Mouse (Mus musculus): ENCODE results near the gene Smarcc1. TPM values are rescaled to one million over a fixed set of nuclear protein-coding genes. Genes with fewer than 3 reads are reported as not detected.
A peak's percentile ranks its signal among the peaks of the same experiment; 100 is the strongest.
"Not testable (repeated sequence)": the region's sequence is repeated elsewhere in the genome, so short reads cannot be mapped to it uniquely, and the experiment has no call there.

Smarcc1 gene
- 181 and 186 TPM in 2 replicates for polyA plus RNA-seq (2015; fragmentation: Nextera tagmentation; extraction: Ambion mirVana)

GRCm38 (mm10) chr9:110116977-110117778, at the start of gene Smarcc1:
Smarcc1 (plus strand) TSS chr9:110117708.
- Histone ChIP-seq H3K4me1 (peaks cover 21% of the 10 kb centered on the region), H3K27ac (peak within 1 kb of the TSS; percentile 96), H3K4me2 (peak within 1 kb of the TSS; percentile 86), H3K36me3 (ENCODE audit: poor library complexity, severe bottlenecking) (peaks cover 29% of the 10 kb centered on the region), H3K27me3 (no peaks in the 10 kb centered on the region), H3K4me3 (peak within 1 kb of the TSS; percentile 91), H3K9ac (peak within 1 kb of the TSS; percentile 91), H3K9me3 (replicated peaks) (no peaks in the 10 kb centered on the region)
- under 1% methylated on average over 74 of the region's 79 CpGs for WGBS
- peak; percentile 98 for ATAC-seq

- Histone ChIP-seq H3K4me1 (peaks cover 13% of the 10 kb centered on the region), H3K4me3 (no peak overlapping the region), H3K9ac (no peak overlapping the region), H3K27me3 (no peaks in the 10 kb centered on the region), H3K27ac (no peak overlapping the region), H3K9me3 (replicated peaks) (no peaks in the 10 kb centered on the region), H3K36me3 (ENCODE audit: poor library complexity, severe bottlenecking) (peaks cover 77% of the 10 kb centered on the region), H3K4me2 (no peak overlapping the region)
- WGBS: 91% methylated on average over 6 of the region's 6 CpGs
- no peak for ATAC-seq
Observed at GRCm38 (mm10) chr9:110068745-110069144, 48.8 kb upstream of the Smarcc1 start.

DNA sequence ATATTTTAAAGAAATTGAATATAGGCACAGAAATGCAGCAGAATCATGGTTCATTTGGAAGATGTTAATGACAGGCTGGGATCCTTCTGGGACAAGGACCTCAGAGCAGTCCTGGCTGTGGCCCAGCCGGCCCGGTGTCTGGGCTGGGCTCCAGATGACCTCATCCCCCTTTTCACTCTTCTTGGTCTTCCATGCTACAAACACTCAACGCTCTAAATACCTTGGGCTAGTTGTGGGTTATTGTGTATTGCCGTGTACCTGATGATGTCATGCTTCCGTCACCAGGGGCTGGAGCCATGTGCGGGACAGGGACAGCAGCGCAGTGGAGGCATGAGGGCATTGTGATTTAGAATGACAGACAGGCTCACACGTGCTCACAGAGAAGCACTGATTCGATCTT, 47.1 kb upstream of the Smarcc1 start:
- peaks cover 87% of the 10 kb centered on the region for H3K36me3 ChIP-seq (ENCODE audit: poor library complexity, severe bottlenecking)
- H3K4me1 ChIP-seq: peaks cover 13% of the 10 kb centered on the region
- ATAC-seq: peak; percentile 75
- 54% methylated on average over 9 of the region's 9 CpGs for WGBS
- H3K9me3 ChIP-seq (replicated peaks): no peaks in the 10 kb centered on the region
- no peak overlapping the region for H3K4me2 ChIP-seq
- peak overlapping the region; percentile 8; the same call in 1 of the 2 replicates for H3K27ac ChIP-seq
- H3K4me3 ChIP-seq: no peak overlapping the region
- H3K9ac ChIP-seq: no peak overlapping the region
- no peaks in the 10 kb centered on the region for H3K27me3 ChIP-seq

DNA sequence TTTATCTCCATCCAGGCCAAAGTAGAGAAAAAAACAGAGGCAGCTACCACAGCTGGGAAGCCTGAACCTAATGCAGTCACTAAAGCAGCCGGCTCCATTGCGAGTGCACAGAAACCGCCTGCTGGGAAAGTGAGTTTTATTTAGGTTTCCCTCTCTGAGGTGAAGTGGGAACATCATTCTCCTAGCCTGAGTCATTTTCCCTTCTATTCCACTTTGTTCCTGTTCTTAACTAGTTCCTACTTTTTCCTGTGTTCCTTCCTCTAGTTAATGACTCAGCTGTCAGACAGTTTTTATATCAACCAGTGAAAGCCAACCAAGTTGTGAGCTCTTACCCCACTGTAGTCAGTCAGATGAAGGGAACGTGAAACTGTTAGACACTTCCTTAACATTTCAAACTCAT, 46.5 kb upstream of the Smarcc1 start:
- Histone ChIP-seq H3K4me3 (no peak overlapping the region), H3K4me1 (peaks cover 13% of the 10 kb centered on the region), H3K4me2 (no peak overlapping the region), H3K27me3 (no peaks in the 10 kb centered on the region), H3K27ac (peak overlapping the region; percentile 8; the same call in 1 of the 2 replicates), H3K9me3 (replicated peaks) (no peaks in the 10 kb centered on the region), H3K36me3 (ENCODE audit: poor library complexity, severe bottlenecking) (peaks cover 85% of the 10 kb centered on the region), H3K9ac (no peak overlapping the region)
- 91% methylated on average over 4 of the region's 4 CpGs for WGBS
- no peak for ATAC-seq

- H3K9ac ChIP-seq: no peak overlapping the region
- H3K4me2 ChIP-seq: no peak overlapping the region
- H3K4me1 ChIP-seq: peaks cover 13% of the 10 kb centered on the region
- 0% methylated on average over 1 of the region's 1 CpGs for WGBS
- peak; percentile 80 for ATAC-seq
- no peaks in the 10 kb centered on the region for H3K27me3 ChIP-seq
- peaks cover 83% of the 10 kb centered on the region for H3K36me3 ChIP-seq (ENCODE audit: poor library complexity, severe bottlenecking)
- H3K4me3 ChIP-seq: no peak overlapping the region
- H3K27ac ChIP-seq: peak overlapping the region; percentile 31; the same call in 1 of the 2 replicates
- no peaks in the 10 kb centered on the region for H3K9me3 ChIP-seq (replicated peaks)
Observed at GRCm38 (mm10) chr9:110071843-110072242, 45.7 kb upstream of the Smarcc1 start.

GRCm38 (mm10) chr9:110076468-110076867, 41.0 kb upstream of the Smarcc1 start:
- not testable (repeated sequence) for H3K27ac ChIP-seq; H3K27me3 ChIP-seq; H3K9me3 ChIP-seq (replicated peaks); H3K4me3 ChIP-seq; ATAC-seq; H3K9ac ChIP-seq; H3K4me1 ChIP-seq; H3K4me2 ChIP-seq
- WGBS: 82% methylated on average over 5 of the region's 7 CpGs
- peaks cover 81% of the 10 kb centered on the region for H3K36me3 ChIP-seq (ENCODE audit: poor library complexity, severe bottlenecking)

DNA sequence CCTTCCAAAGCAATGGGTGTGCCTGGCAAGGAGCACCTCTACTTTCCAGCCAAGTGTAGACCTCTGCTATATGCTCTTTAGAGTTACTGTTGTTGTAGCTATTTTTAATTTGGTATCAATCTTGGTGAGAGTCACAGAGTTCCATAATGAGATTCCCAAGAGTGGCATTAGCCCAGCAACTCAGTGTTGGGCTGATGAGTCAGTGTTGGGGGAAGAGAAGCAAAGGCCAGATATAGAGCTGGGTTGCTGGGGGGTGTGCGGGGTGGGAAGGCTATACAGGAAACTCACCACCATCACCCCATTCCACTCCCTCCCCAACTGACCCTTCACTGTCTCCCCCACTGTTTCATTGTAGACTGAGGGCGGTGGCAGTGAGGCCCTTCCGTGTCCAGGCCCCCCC, 36.4 kb upstream of the Smarcc1 start:
- H3K27ac ChIP-seq: no peak overlapping the region
- no peaks in the 10 kb centered on the region for H3K4me1 ChIP-seq
- no peak overlapping the region for H3K4me3 ChIP-seq
- no peak overlapping the region for H3K9ac ChIP-seq
- no peak overlapping the region for H3K4me2 ChIP-seq
- WGBS: 81% methylated on average over 3 of the region's 3 CpGs
- no peaks in the 10 kb centered on the region for H3K27me3 ChIP-seq
- no peak for ATAC-seq
- peaks cover 91% of the 10 kb centered on the region for H3K36me3 ChIP-seq (ENCODE audit: poor library complexity, severe bottlenecking)
- no peaks in the 10 kb centered on the region for H3K9me3 ChIP-seq (replicated peaks)

DNA sequence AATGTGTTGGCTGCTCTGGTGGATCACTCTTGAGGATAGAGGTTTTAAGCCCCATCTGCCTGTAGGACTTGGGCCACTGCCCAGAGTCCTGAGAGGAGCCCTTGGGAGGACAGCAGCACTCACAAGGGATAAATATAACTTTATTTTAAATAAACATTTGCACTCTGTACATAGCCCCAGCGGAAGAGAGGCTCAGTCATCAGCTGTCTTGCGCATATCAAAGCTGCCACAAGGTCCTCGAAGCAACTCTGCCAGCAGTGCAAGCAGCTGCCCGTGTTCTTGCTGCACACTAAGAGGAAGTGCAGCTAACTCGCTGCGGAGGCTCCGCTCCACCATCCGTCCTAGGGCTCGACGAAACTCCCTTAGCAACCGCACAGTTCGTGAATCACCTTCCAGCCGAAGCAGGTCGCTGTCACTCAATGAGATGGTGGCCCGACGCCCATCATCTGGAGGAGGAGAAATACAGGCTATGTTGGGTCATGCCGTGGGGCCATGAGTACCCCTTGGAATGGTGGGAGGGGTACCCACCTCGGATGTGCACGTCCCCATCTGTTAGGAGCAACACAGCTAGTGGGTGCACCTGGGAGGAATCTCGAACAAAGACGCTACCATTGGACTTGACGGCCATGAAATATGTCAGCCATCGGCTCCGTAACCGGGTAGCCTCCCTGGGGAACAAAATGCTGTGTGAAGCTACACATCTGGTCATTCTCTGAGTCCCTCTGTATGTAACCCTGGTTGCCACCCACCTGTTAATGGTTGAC, 33.1 kb upstream of the Smarcc1 start:
- H3K36me3 ChIP-seq (ENCODE audit: poor library complexity, severe bottlenecking): peaks cover 98% of the 10 kb centered on the region
- 91% methylated on average over 25 of the region's 25 CpGs for WGBS

GRCm38 (mm10) chr9:110085693-110086092, 31.8 kb upstream of the Smarcc1 start:
- H3K9me3 ChIP-seq (replicated peaks): no peaks in the 10 kb centered on the region
- no peak overlapping the region for H3K9ac ChIP-seq
- no peak overlapping the region for H3K4me2 ChIP-seq
- no peaks in the 10 kb centered on the region for H3K27me3 ChIP-seq
- no peak overlapping the region for H3K27ac ChIP-seq
- ATAC-seq: no peak
- H3K4me1 ChIP-seq: no peaks in the 10 kb centered on the region
- H3K4me3 ChIP-seq: no peak overlapping the region
- WGBS: 90% methylated on average over 8 of the region's 8 CpGs
- peaks cover 99% of the 10 kb centered on the region for H3K36me3 ChIP-seq (ENCODE audit: poor library complexity, severe bottlenecking)

More for the DNA sequence above, 33.1 kb upstream of the Smarcc1 start:
- ATAC-seq: no peak
- no peaks in the 10 kb centered on the region for H3K9me3 ChIP-seq (replicated peaks)
- no peak overlapping the region for H3K27ac ChIP-seq
- no peak overlapping the region for H3K4me2 ChIP-seq
- H3K4me1 ChIP-seq: no peaks in the 10 kb centered on the region
- no peaks in the 10 kb centered on the region for H3K27me3 ChIP-seq
- H3K9ac ChIP-seq: no peak overlapping the region
- H3K4me3 ChIP-seq: no peak overlapping the region

DNA sequence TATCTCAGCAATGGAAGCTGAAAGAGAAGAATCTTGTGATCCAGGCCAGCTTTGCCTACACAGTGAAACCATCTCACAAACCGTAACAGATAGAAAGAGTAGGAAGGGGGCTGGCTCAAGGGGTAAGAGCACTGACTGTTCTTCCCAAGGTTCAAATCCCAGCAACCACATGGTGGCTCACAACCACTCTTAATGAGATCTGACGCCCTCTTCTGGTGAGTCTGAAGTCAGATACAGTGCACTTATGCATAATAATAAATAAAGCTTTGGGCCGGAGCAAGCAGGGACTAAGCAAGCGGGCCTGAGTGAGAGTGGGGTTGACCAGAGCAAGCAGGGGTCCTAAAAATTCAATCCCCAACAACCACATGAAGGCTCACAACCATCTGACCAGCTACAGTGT, 24.2 kb upstream of the Smarcc1 start:
- ATAC-seq: no peak
- no peaks in the 10 kb centered on the region for H3K27me3 ChIP-seq
- H3K4me2 ChIP-seq: no peak overlapping the region
- no peak overlapping the region for H3K27ac ChIP-seq
- WGBS: 82% methylated on average over 4 of the region's 4 CpGs
- H3K9me3 ChIP-seq (replicated peaks): no peaks in the 10 kb centered on the region
- H3K9ac ChIP-seq: no peak overlapping the region
- H3K4me3 ChIP-seq: no peak overlapping the region
- H3K4me1 ChIP-seq: no peaks in the 10 kb centered on the region
- peaks cover 96% of the 10 kb centered on the region for H3K36me3 ChIP-seq (ENCODE audit: poor library complexity, severe bottlenecking)

DNA sequence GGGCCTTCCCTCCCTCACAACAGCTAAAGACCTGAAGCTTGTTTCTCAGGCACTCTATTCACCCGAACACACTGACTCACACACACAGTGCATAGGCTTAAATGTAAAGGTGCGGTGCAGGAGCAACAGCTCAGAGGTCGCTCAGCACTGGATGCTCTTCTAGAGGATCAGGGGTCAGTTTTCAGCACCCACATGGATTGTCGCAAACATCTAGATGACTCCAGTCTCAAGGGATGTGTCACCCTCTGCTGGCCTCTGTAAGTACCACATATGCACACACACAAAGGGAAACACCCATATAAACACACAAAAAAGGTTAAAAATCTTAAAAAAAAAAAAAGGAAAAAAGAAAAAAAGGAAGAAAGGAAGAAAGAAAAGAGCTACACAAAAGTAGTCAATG, 22.7 kb upstream of the Smarcc1 start:
- H3K4me2 ChIP-seq: no peak overlapping the region
- no peak overlapping the region for H3K27ac ChIP-seq
- no peaks in the 10 kb centered on the region for H3K27me3 ChIP-seq
- ATAC-seq: no peak
- H3K36me3 ChIP-seq (ENCODE audit: poor library complexity, severe bottlenecking): peaks cover 96% of the 10 kb centered on the region
- 95% methylated on average over 4 of the region's 4 CpGs for WGBS
- H3K9ac ChIP-seq: no peak overlapping the region
- no peak overlapping the region for H3K4me3 ChIP-seq
- H3K4me1 ChIP-seq: peaks cover under 1% of the 10 kb centered on the region
- no peaks in the 10 kb centered on the region for H3K9me3 ChIP-seq (replicated peaks)

GRCm38 (mm10) chr9:110097791-110098190, 19.7 kb upstream of the Smarcc1 start:
- Histone ChIP-seq H3K4me2 (no peak overlapping the region), H3K27me3 (no peaks in the 10 kb centered on the region), H3K27ac (no peak overlapping the region), H3K36me3 (ENCODE audit: poor library complexity, severe bottlenecking) (peaks cover 82% of the 10 kb centered on the region), H3K4me1 (peaks cover 8% of the 10 kb centered on the region), H3K9ac (no peak overlapping the region), H3K9me3 (replicated peaks) (no peaks in the 10 kb centered on the region), H3K4me3 (no peak overlapping the region)
- no peak for ATAC-seq
- WGBS: 90% methylated on average over 3 of the region's 3 CpGs

Measured in forebrain, embryonic 13.5 days (tissue).